Mouse (Mus musculus): ENCODE results near the gene Cldn12.

GRCm38 (mm10) chr5:5539771-5540170 lies 25.0 kb upstream of the Cldn12 start:
- TF ChIP-seq POLR2A (IDR thresholded peaks at IDR 0.05; ENCODE audit: low read depth, low read length), result no peak
- no peak for TF ChIP-seq CTCF (IDR thresholded peaks at IDR 0.05; ENCODE audit: extremely low read depth, insufficient read length, insufficient replicate concordance, low read depth, low read length)

Data from small intestine, adult 2 months (tissue).